Mouse (Mus musculus) left cerebral cortex, adult 9 months (tissue): ENCODE measurements around the gene Mtnr1a.
"Not testable (repeated sequence)": the region's sequence is repeated elsewhere in the genome, so short reads cannot be mapped to it uniquely, and the experiment has no call there.

Source experiments
- DNase-seq, 2 experiments: peaks; one replicate each; pipeline ENCODE4 v3.0.0; 2022; ENCODE audit warnings: low spot score in 2 of 2

Gene Mtnr1a

GRCm38 (mm10) chr8:45068759-45069386 is at the start of gene Mtnr1a:
Gene Mtnr1a (plus strand): TSS chr8:45069137.
- peak; percentile 23 to 90 for DNase-seq

GRCm38 (mm10) chr8:45019241-45019640 is 49.7 kb upstream of the Mtnr1a start:
- DNase-seq = no peak

DNA sequence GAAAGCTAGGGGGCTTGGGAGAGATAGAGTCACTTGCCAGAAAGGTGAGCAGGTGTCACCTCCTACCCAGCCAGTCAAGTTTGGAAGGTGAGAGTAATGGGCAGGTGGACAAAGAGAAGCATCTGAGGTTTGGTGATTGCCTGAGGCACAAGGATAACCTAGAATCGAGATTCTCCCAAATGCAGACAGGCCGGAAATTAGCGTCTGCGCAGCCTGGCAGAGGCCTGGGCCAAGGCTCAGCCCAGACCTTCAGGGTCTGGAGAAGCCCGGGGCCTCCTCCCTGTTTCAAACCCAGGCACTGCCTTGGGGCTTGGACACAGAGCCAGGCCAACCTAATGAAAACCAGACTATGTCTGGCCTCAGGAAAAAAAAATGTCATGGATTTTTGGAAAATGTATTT is 47.8 kb upstream of the Mtnr1a start:
- no peak for DNase-seq

DNA sequence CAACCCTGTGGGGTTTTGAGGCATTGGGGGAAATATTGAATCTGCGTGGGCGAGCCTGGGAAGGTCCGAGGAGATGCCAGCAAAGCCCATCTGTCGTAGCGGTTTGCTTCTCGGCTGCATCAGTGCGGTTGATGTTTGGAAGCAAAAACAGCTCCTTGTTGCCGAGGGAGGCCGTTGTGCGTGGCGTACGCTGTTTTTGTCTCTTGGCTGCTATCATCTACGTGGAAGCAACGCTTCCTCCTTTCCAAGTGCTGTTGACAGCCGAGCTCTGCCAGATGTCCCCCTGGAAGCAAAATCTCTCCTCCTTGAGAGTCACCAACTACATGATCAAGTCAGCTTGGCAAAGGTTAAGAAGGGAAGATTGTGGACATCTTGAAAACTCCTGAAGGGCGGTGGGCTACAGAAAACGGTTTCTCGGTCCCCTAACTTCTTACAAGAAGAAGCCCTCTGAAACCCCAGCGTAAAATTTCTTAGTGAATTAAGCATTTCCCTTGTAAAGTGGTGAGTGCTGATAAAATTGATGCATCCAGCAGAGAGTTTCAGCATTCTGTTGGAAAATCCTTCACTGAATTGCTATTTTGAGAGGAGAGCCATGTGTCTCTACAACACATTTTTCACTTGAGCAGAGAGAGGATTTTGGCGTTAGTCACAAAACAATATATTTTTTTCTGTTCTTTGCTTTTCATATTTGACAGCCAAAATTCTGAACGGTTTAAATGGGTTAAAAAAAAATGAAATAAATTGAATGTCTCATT is 46.8 kb upstream of the Mtnr1a start:
- DNase-seq = peak; percentile 45 to 77

- no peak for DNase-seq
Observed at GRCm38 (mm10) chr8:45028081-45028497, 40.8 kb upstream of the Mtnr1a start.

- DNase-seq = no peak
Observed at GRCm38 (mm10) chr8:45038350-45038749, 30.6 kb upstream of the Mtnr1a start.

DNA sequence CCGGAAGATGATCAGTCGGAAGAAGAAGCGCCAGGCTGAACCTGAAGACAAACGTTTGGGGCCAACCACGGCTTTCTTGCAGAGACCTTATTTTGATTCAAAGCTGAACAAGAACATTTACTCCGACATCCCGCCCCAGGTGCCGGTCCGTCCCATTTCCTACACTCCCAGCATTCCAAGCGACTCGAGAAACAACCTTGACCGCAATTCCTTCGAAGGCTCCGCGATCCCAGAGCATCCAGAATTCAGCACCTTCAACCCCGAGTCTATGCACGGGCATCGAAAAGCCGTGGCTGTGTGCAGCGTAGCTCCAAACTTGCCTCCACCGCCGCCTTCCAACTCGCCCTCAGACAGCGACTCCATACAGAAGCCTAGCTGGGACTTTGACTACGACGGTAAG is 24.8 kb upstream of the Mtnr1a start:
- DNase-seq = no peak

- no peak for DNase-seq
Observed at GRCm38 (mm10) chr8:45050451-45050850, 18.5 kb upstream of the Mtnr1a start.

DNA sequence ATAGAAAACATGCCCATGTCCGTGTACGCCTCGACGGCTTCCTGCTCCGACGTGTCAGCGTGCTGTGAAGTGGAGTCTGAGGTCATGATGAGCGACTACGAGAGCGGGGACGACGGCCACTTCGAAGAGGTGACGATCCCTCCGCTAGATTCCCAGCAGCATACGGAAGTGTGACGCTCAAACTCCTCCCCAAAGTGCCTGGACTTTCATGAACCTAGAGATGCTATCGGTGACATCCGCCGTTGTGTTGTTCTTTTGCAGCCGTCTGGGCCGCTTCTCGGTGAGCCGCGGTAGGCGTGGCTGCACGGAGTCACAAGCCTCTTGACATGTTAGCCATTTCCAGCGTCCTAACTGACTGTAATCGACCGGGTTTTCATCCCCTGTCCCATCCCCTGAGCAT is 17.7 kb upstream of the Mtnr1a start:
- DNase-seq = no peak

- no peak for DNase-seq
Observed at GRCm38 (mm10) chr8:45052205-45052604, 16.7 kb upstream of the Mtnr1a start.

DNA sequence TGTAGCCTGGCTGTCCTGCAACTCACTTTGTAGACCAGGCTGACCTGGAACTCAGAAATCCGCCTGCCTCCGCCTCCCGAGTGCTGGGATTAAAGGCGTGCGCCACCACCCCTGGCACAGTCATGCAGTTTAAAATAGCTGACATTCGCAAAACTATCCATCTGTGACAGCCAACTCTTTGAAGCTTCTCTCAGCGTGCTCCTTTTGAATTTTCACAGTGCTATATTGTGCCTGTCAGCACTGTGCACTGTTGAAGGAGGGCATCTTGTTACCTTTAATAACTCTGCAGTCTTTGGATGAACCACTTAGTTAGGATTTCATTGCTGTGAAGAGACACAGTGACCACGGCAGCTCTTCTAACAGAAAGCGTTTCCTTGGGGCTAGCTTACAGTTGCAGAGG is 16.3 kb upstream of the Mtnr1a start:
- no peak for DNase-seq

- DNase-seq = no peak
Observed at GRCm38 (mm10) chr8:45055500-45055899, 13.4 kb upstream of the Mtnr1a start.

GRCm38 (mm10) chr8:45056810-45057209 is 12.1 kb upstream of the Mtnr1a start:
- DNase-seq = no peak

- no peak for DNase-seq
Observed at GRCm38 (mm10) chr8:45060083-45060482, 8.9 kb upstream of the Mtnr1a start.

DNA sequence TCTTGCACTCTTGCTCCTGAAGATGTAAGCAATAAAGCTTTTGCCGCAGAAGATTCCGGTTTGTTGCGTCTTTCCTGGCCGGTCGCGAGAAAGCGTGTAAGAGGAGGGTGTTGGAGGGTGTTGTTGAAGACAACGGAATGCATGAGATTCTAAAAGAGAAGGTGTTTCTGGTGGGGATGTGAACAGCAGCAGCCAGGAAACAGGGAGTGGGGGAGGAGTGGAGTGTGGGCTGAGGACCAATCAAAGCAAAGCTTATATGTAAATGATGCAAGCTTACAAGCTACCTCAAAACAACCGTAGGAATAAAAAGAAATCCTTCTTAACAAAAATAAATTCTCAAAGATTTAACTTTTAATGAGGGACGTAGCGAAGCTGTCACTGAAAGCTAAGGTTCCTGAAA is 6.6 kb upstream of the Mtnr1a start:
- DNase-seq = no peak

DNA sequence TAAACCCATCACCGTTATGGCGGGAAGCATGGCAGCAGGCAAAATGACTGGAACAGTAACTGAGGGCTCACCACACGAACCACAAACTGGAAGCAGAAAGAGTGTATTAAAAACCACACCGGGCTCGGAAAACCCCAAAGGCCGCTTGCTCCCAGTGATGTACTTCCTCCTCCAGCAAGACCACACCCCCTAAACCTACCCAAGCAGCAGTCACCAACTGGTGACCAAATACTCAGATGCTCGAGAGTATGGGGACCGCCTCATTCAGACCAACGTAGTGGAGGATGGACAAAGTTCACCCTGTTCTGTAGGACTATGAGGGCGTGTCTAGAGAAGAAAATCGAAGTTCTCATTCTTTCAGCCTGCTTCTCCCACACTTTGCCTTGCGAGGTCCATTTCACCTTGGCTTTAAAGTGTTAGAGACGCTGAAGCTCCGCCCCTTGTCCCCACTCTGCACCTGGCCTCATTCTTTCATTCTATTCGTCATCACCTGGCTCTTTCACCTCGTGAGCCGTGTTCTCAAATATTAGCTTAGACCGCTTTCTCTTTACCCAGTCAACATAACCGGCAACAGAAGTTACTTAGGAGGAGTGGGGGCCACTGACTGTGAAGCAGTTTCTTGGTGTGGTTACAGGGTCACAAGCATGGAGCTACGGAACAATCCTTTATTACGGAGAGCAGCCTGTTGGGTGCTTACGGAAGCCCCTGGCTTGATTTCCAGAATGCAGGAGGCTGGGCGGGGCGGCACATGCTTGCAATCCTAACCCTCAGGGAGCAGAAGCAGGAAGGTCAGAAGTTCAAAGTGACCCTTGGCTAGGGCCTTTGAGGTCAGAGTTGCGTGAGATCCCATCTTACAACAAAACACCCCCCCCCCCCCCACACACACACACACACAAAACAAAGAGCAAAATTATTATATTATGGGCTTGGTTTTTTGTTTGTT is 5.7 kb upstream of the Mtnr1a start:
- no peak for DNase-seq

GRCm38 (mm10) chr8:45064197-45064869 is 4.6 kb upstream of the Mtnr1a start:
- no peak for DNase-seq

DNA sequence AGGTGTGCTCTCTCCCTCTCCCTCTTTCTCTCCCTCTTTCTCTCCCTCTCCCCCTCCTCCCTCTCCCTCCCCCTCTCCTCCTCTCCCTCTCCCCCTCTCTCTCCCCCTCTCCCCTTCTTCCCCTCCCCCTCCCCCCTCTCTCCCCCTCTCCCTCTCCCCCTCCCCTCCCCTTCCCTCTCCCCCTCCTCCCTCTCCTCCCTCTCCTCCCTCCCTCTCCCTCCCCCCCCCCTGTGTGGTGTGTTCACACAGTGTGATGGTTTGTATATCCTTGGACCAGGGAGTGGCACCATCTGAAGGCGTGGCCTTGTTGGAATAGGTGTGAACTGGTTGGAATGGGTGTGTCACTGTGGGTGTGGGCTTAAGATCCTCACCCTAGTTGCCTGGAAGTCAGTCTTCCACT is 3.5 kb upstream of the Mtnr1a start:
- not testable (repeated sequence) for DNase-seq

GRCm38 (mm10) chr8:45070949-45071348 is 2.0 kb downstream of the Mtnr1a start:
- DNase-seq = no peak

DNA sequence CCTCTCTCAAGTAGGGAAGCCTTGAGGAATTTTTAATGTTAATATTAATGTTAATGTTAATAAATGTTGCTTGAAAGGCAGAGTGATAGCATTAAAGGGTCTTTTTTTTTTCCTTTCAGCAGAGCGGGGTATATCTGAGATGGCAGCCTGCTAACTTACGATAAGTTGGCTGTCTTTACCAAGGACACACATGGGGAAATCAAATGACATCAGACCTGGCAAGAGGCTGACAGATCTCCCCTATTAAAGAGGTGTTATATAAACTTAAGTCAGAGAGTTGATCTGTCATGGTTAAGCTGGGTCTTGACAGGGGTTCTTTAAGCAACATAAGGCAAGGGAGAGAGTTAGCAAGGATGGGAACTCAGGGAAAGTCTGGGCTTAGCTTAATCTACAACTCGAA is 11.9 kb downstream of the Mtnr1a start:
- no peak for DNase-seq

DNA sequence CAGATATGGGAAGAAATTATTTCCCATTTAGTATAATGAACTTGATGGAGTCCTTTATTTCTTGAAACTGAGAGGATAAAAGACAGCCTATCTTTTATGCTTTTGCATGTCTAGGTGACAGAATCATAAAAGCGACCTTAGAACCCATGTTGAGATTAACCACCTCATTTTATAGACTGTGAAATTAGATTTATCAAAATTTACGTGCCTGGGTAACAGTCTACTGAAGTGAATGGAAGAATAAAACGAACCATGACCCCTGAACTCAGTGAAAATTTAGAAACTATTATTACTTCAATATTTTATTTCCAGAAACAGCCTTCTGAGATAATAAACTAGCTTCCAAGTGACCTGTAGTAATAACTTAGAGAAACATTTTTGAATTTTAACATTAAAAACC is 24.7 kb downstream of the Mtnr1a start:
- DNase-seq = no peak
